Mouse (Mus musculus) cortical plate, adult 2 months (tissue): ENCODE measurements around the gene Lyz1.

Source experiments
- CTCF ChIP-seq: fragments of 200-500 bp; IDR thresholded peaks from 2 replicates; pipeline ENCODE4 v1.5.1; 2011; ENCODE audit warnings: mild to moderate bottlenecking, control low read depth, low read length; ENCODE audit not compliant: insufficient read depth; ENCODE audit errors: extremely low read depth
- POLR2A ChIP-seq: fragments of 200-500 bp; IDR thresholded peaks from 2 replicates; pipeline ENCODE4 v1.6.1; 2011; ENCODE audit warnings: mild to moderate bottlenecking, low read length, control low read depth; ENCODE audit not compliant: insufficient read depth; ENCODE audit errors: extremely low read depth

- TF ChIP-seq CTCF, result no peak
- no peak for TF ChIP-seq POLR2A
Observed at GRCm38 (mm10) chr10:117339241-117339640, 46.6 kb upstream of the Lyz1 start.
